Mouse (Mus musculus) midbrain, embryonic 12.5 days (tissue): ENCODE results near the gene Fry. TPM values are rescaled to one million over a fixed set of nuclear protein-coding genes. Genes with fewer than 3 reads are reported as not detected.

ENCODE experiments used
- ATAC-seq: fragments of 200-750 bp; cut with Nextera tagmentation; 2 replicates; pipeline ENCODE4 v1.8.0; 2017; ENCODE audit warnings: low read depth, moderate TSS enrichment, moderate library complexity; ENCODE audit not compliant: low FRiP score
- H3K27ac ChIP-seq: fragments of 300-500 bp; sonication (generic); replicated peaks from 2 replicates; pipeline ENCODE4 v1.5.1; 2016; ENCODE audit warnings: mild to moderate bottlenecking
- H3K27me3 ChIP-seq: fragments of 300-500 bp; sonication (generic); 2 replicates; pipeline ENCODE4 v1.6.1; 2016; ENCODE audit warnings: mild to moderate bottlenecking
- H3K36me3 ChIP-seq: fragments of 300-500 bp; sonication (generic); 2 replicates; pipeline ENCODE4 v1.6.1; 2016
- H3K4me1 ChIP-seq: fragments of 300-500 bp; sonication (generic); 2 replicates; pipeline ENCODE4 v1.6.1; 2016
- H3K4me2 ChIP-seq: fragments of 300-500 bp; sonication (generic); replicated peaks from 2 replicates; pipeline ENCODE4 v1.6.1; 2016; ENCODE audit warnings: mild to moderate bottlenecking, moderate library complexity
- H3K4me3 ChIP-seq: fragments of 300-500 bp; sonication (generic); 2 replicates; pipeline ENCODE4 v1.5.1; 2016; ENCODE audit warnings: mild to moderate bottlenecking
- H3K9ac ChIP-seq: fragments of 300-500 bp; sonication (generic); replicated peaks from 2 replicates; pipeline ENCODE4 v1.6.1; 2016; ENCODE audit warnings: mild to moderate bottlenecking, moderate library complexity
- H3K9me3 ChIP-seq: fragments of 300-500 bp; sonication (generic); 2 replicates; pipeline ENCODE4 v1.6.1; 2016; ENCODE audit warnings: mild to moderate bottlenecking
- WGBS: fragments of 180-500 bp; shearing (Covaris S2); methylation state at CpG from one replicate; pipeline ENCODE4 v1.1.7; 2016; 5-methylcytosine and 5-hydroxymethylcytosine counted together
- polyA plus RNA-seq: library from polyadenylated mRNA; unstranded; fragments of >200 nt; fragmentation: Nextera tagmentation; extraction: Ambion mirVana; gene quantifications from 2 replicates; pipeline ENCODE4 v1.2.1, GENCODE M21; 2016

Gene Fry
- polyA plus RNA-seq, 1 experiment from 2014 or later = 18.2 TPM

- H3K27ac ChIP-seq = no peak overlapping the region
- ATAC-seq = no peak
- 49% methylated on average over 18 of the region's 18 CpGs for WGBS
- 0 out of 2 replicates have a peak overlapping the region, but pooled peaks have one; percentile 6 for H3K4me2 ChIP-seq
- no peaks in the 10 kb centered on the region for H3K27me3 ChIP-seq
- H3K9me3 ChIP-seq = no peaks in the 10 kb centered on the region
- H3K4me1 ChIP-seq = 0 out of 2 replicates have a peak, but pooled peaks cover 2% of the 10 kb centered on the region
- no peak overlapping the region for H3K9ac ChIP-seq
- H3K4me3 ChIP-seq = no peak overlapping the region
- no peaks in the 10 kb centered on the region for H3K36me3 ChIP-seq
Observed at GRCm38 (mm10) chr5:150207596-150207995, 89.2 kb downstream of the Fry start.

GRCm38 (mm10) chr5:150208009-150208408, 89.6 kb downstream of the Fry start:
- Histone ChIP-seq H3K27me3 (no peaks in the 10 kb centered on the region), H3K27ac (no peak overlapping the region), H3K36me3 (no peaks in the 10 kb centered on the region), H3K4me3 (no peak overlapping the region), H3K4me2 (0 out of 2 replicates have a peak overlapping the region, but pooled peaks have one; percentile 6), H3K9me3 (no peaks in the 10 kb centered on the region), H3K4me1 (0 out of 2 replicates have a peak, but pooled peaks cover 2% of the 10 kb centered on the region), H3K9ac (no peak overlapping the region)
- ATAC-seq = no peak
- 51% methylated on average over 7 of the region's 7 CpGs for WGBS

DNA sequence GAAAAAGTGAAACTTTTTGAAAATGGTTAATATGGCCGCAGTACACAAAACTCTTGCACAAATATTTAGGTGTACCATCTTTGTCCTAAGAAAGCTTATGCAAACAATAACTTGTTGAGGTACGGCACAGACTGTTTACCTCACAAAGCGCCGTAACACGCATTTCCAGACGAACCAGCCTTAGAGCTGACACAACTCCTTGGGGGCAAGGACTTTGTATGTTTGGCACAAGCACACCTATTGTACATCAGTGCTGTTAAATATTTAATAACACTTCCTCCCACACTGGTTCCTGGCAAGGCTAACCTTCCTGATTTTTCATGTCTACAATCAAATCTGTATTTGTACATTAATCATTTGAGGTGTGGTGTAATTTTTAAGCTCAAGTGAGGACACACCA, 95.6 kb downstream of the Fry start:
- H3K9ac ChIP-seq = no peak overlapping the region
- no peaks in the 10 kb centered on the region for H3K36me3 ChIP-seq
- H3K27ac ChIP-seq = no peak overlapping the region
- no peak for ATAC-seq
- no peaks in the 10 kb centered on the region for H3K27me3 ChIP-seq
- no peak overlapping the region for H3K4me3 ChIP-seq
- H3K4me2 ChIP-seq = no peak overlapping the region
- 93% methylated on average over 6 of the region's 6 CpGs for WGBS
- no peaks in the 10 kb centered on the region for H3K4me1 ChIP-seq
- peaks cover 4% of the 10 kb centered on the region; the same call in 1 of the 2 replicates for H3K9me3 ChIP-seq

GRCm38 (mm10) chr5:150216066-150216465, 97.6 kb downstream of the Fry start:
- WGBS = 68% methylated on average over 11 of the region's 11 CpGs
- no peak for ATAC-seq
- H3K36me3 ChIP-seq = no peaks in the 10 kb centered on the region
- H3K4me2 ChIP-seq = no peak overlapping the region
- H3K4me3 ChIP-seq = no peak overlapping the region
- peaks cover 4% of the 10 kb centered on the region; the same call in 1 of the 2 replicates for H3K9me3 ChIP-seq
- no peak overlapping the region for H3K9ac ChIP-seq
- no peaks in the 10 kb centered on the region for H3K4me1 ChIP-seq
- no peaks in the 10 kb centered on the region for H3K27me3 ChIP-seq
- H3K27ac ChIP-seq = no peak overlapping the region

DNA sequence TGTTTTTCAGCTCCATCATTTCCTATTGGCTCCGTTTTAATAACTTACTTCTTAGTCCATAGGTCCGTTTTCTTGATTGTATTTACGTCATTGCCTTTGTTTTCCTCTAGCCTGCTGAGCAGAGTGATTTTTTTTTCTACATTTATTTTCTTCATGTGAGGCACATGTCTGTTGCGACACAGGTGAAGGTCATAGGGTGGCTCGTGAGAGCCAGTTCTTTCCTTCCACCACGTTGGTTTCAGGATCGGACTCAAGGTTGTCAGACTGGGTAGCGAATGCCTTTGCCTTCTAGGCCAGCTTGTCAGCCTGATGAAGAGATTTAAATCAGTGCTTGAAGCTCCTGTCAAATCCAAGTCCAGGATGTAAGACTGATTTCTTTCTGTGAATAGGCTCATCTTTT, 101.0 kb downstream of the Fry start:
- H3K27ac ChIP-seq = no peak overlapping the region
- H3K4me2 ChIP-seq = no peak overlapping the region
- no peak overlapping the region for H3K9ac ChIP-seq
- no peak for ATAC-seq
- no peak overlapping the region for H3K4me3 ChIP-seq
- no peaks in the 10 kb centered on the region for H3K27me3 ChIP-seq
- no peaks in the 10 kb centered on the region for H3K36me3 ChIP-seq
- 85% methylated on average over 8 of the region's 8 CpGs for WGBS
- peaks cover 4% of the 10 kb centered on the region; the same call in 1 of the 2 replicates for H3K9me3 ChIP-seq
- no peaks in the 10 kb centered on the region for H3K4me1 ChIP-seq

DNA sequence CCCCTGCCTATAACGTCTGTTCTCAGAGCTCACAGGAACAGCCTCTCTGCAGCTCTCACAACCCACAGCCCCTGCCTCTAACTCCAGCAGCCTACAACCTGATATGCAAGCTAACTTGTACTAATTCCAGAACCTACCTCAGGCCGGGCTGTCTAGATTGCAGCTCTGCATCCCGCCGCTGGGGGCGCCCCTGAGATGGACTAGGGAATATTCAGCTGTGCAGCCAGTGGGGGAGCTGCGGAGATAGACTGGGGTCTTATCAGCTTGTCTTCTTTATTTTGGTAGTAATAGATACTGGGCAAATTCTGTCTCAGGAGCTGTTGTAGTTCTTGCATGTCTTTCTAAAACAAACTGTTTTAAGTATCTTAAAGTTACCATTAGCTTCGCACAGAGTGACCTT, 101.9 kb downstream of the Fry start:
- Histone ChIP-seq H3K9me3 (peaks cover 4% of the 10 kb centered on the region; the same call in 1 of the 2 replicates), H3K27ac (no peak overlapping the region), H3K27me3 (no peaks in the 10 kb centered on the region), H3K4me3 (no peak overlapping the region), H3K4me2 (no peak overlapping the region), H3K36me3 (no peaks in the 10 kb centered on the region), H3K4me1 (no peaks in the 10 kb centered on the region), H3K9ac (no peak overlapping the region)
- no peak for ATAC-seq
- WGBS = 39% methylated on average over 7 of the region's 7 CpGs

- WGBS = 89% methylated on average over 6 of the region's 6 CpGs
- H3K27me3 ChIP-seq = no peaks in the 10 kb centered on the region
- no peaks in the 10 kb centered on the region for H3K4me1 ChIP-seq
- no peak overlapping the region for H3K27ac ChIP-seq
- H3K9me3 ChIP-seq = peaks cover 4% of the 10 kb centered on the region; the same call in 1 of the 2 replicates
- no peak overlapping the region for H3K9ac ChIP-seq
- H3K36me3 ChIP-seq = no peaks in the 10 kb centered on the region
- no peak overlapping the region for H3K4me2 ChIP-seq
- ATAC-seq = no peak
- no peak overlapping the region for H3K4me3 ChIP-seq
Observed at GRCm38 (mm10) chr5:150221806-150222205, 103.4 kb downstream of the Fry start.

DNA sequence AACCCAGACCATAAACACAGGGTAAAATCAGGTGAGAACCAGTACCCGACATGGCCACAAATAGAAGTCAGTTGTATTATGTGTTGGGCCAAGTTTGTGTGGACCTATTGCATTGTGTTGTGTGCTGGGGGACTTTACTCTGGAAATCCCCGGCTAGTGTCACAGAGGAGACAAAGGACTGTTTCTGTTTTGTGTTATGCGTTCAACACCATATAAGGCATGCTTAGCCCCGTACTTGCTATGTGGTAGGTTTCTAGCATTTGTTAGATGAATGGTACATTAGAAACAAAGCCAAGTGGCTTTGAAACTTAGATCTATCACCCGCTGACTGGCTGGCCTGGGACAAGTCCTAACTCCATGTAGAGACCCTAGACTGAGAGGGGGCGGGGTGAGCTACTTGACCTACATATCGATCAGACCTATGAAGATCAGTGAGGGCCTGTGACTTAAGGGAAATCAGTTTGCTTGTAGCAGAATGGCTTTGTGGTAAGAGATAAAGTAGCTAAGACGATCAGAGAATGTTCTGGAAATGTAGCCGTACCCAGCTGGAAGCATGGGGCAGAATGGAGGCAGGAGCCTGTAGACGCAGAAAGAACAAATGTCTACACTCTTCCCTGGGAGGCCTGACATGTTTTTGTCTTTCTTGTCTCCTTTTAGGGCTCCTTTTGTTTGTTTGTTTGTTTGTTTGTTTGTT, 105.2 kb downstream of the Fry start:
- Histone ChIP-seq H3K36me3 (no peaks in the 10 kb centered on the region), H3K27ac (no peak overlapping the region), H3K9me3 (no peaks in the 10 kb centered on the region), H3K4me3 (no peak overlapping the region), H3K4me2 (no peak overlapping the region), H3K4me1 (no peaks in the 10 kb centered on the region), H3K27me3 (no peaks in the 10 kb centered on the region), H3K9ac (no peak overlapping the region)
- ATAC-seq = no peak
- WGBS = 90% methylated on average over 10 of the region's 10 CpGs

DNA sequence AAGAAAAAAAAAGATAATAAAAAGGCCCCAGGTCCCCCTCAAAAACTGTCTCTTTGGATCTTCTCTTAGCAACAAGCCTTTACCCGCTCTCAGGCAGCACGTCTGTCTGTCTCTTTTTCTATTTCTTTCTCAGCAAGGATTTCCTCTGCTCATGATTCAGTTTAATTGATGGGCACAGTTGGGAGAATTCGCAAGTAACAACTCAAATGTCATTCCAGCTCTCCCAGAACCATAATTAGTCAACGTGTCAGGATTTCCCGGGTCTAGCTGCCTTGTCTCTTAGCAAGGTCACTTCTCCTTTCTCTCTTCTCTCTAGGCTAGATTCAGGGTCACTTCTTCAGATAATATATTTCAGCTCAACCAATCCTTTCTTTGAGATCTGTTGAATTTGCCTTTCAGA, 110.6 kb downstream of the Fry start:
- ATAC-seq = no peak
- Histone ChIP-seq H3K4me3 (no peak overlapping the region), H3K9ac (no peak overlapping the region), H3K36me3 (no peaks in the 10 kb centered on the region), H3K9me3 (0 out of 2 replicates have a peak, but pooled peaks cover 3% of the 10 kb centered on the region), H3K4me2 (no peak overlapping the region), H3K27ac (no peak overlapping the region), H3K4me1 (peaks cover 5% of the 10 kb centered on the region; the same call in 1 of the 2 replicates), H3K27me3 (no peaks in the 10 kb centered on the region)
- 77% methylated on average over 5 of the region's 5 CpGs for WGBS

DNA sequence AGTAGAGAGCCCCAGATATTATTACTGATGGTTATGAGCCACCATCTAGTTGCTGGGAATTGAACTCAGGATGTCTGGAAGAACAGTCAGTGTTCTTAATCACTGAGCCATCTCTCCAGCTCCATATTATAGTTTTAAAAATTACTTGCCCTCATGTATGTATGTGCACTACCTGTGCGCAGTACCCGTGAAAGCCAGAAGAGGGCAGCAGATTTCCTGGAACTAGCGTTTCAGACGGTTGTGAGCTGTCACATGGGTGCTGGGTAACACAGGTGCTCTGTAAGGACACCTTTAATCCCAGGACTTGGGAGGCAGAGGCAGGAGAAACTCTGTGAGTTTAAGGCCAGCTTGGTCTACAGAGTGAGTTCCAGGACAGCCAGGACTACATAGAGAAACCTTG, 111.3 kb downstream of the Fry start:
- ATAC-seq = no peak

DNA sequence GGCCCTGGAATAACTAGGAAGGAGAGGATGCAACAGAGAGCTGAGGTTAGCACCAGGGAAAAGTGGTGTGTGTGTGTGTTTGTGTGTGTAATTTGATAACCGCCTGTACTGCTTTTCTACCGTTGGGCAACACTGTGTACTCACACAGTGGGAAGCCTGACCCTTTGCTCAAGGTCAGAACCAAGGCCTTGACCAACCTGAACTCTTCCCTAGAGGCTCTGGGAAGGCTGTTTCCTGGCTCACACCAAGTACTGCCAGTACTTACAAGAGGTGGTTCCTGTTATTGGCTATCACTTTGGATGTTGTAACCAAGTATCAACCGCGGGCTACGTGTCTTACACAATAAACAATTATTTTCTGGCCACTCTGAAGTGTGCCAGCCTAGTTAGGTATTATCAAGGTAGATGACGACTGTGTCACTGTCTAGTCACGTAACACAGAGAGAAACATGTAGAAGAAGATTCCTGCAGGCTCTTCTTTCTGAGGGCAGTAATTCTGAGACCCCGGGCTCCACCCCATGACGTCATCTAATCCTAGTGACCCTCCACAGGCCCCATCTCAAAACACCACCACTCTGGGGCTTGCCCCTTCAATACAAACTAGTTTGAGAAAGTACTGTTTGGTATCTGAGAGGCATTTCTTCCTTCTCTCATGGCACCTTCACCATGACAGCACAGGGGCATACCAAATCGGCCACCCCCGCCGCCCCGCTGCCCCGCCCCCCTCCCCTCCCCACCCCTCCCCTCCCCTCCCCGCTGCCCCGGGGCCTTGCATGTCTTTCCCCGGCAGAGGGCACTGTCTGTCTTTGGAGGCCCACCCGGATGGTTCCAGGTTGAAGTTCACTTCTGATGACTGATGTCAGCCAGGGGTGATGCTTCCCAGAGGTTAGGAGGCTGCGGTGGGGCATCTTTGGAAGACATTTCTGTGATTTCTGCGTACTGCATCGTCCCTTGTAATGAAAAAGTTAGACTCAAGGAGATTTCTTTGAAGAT, 114.0 kb downstream of the Fry start:
- 0 out of 2 replicates have a peak, but pooled peaks cover 3% of the 10 kb centered on the region for H3K9me3 ChIP-seq
- H3K9ac ChIP-seq = no peak overlapping the region
- 43% methylated on average over 15 of the region's 21 CpGs for WGBS
- H3K36me3 ChIP-seq = no peaks in the 10 kb centered on the region
- peak overlapping the region; percentile 27 for H3K4me3 ChIP-seq
- peak; percentile 79 for ATAC-seq
- peak overlapping the region; percentile 44 for H3K4me2 ChIP-seq
- H3K27ac ChIP-seq = no peak overlapping the region
- peaks cover 5% of the 10 kb centered on the region; the same call in 1 of the 2 replicates for H3K4me1 ChIP-seq
- H3K27me3 ChIP-seq = no peaks in the 10 kb centered on the region

More for the DNA sequence above, 111.3 kb downstream of the Fry start:
- no peak overlapping the region for H3K4me3 ChIP-seq
- H3K27me3 ChIP-seq = no peaks in the 10 kb centered on the region
- 0 out of 2 replicates have a peak, but pooled peaks cover 3% of the 10 kb centered on the region for H3K9me3 ChIP-seq
- H3K4me2 ChIP-seq = no peak overlapping the region
- no peak overlapping the region for H3K9ac ChIP-seq
- H3K4me1 ChIP-seq = peaks cover 5% of the 10 kb centered on the region; the same call in 1 of the 2 replicates
- H3K27ac ChIP-seq = no peak overlapping the region
- 88% methylated on average over 4 of the region's 4 CpGs for WGBS
- H3K36me3 ChIP-seq = no peaks in the 10 kb centered on the region
